Mouse (Mus musculus) megakaryocyte, adult 5-6 weeks (primary cell): Measurements from ENCODE around the gene Vangl1. TPM values are rescaled to one million over a fixed set of nuclear protein-coding genes. Genes with fewer than 3 reads are reported as not detected.
A peak's percentile ranks its signal among the peaks of the same experiment; 100 is the strongest.
"Not testable (repeated sequence)": the region's sequence is repeated elsewhere in the genome, so short reads cannot be mapped to it uniquely, and the experiment has no call there.

Experiments used
- ATAC-seq: 2 replicates; pipeline ENCODE4 v1.8.0; 2016; ENCODE audit warnings: mild to moderate bottlenecking, inconsistent platforms; ENCODE audit not compliant: poor library complexity, severe bottlenecking
- total RNA-seq, 2 experiments: library from RNA; stranded (forward) in 1 of 2; stranded (reverse) in 1 of 2; fragments of 153-499, 151-499 nt in 1 of 2; fragments of 221-1000, 200-1000 nt in 1 of 2; gene quantifications; 2 replicates each; pipeline versions ENCODE4 v1.2.3 to v1.2.4; 2015 to 2017

Vangl1 gene
- total RNA-seq, 2 experiments from 2014 or later, result 0.04 to 1.1 TPM

GRCm38 (mm10) chr3:102174118-102174865, 30.2 kb downstream of the Vangl1 start:
- no peak for ATAC-seq

DNA sequence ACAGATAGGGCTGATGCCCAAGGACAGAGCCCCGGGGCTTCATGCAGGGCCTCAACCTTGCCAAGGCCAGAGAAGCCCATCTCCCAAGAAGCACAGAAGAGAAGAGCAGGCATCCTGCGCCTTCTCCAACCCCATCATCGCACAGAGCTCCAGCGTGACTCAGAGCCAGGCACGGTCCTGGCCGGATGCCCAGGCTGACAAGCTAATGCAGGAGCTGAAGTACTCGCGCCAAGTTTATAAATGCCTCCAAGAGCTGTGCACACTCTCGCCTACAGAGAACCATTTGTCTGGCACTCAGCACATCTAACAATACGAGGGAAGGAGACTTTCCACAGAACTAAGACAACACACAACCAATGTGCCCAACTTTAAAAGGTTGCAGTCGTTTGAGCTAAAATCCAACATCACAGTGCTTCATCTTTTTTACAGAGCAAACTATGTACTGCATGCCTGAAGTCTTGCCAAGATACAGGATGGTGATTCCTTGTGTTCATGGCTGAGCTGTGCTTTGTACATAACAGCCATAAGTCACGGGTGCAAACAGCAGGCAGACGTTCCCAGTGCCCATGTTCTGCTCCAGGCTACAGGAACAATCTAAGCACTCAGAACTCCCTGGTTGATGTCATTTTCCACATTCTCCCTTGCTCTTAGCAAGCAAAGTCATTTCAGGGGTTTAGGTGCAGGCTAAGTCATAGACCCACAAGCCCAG, 35.1 kb downstream of the Vangl1 start:
- ATAC-seq, result no peak

GRCm38 (mm10) chr3:102167555-102168210, 36.8 kb downstream of the Vangl1 start:
- no peak for ATAC-seq

DNA sequence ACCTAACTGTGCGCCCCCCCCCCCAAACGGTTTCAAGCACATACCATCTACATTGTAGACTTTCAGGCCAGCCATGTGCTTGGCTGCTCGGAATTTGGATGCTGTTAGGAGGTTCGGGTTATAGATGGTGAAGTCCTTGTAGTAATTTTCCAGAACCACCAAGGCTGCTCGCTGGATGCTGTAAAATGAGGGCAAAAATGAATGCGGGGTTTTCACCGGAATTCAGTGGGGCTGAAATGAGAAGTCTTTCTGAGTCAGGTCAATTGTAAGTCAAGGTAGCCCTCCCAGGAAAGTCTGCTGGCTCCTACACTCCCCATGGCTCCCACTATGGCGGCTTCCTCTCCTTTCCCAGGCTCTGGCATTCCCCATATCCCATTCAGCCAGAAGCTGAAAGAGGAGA, 37.7 kb downstream of the Vangl1 start:
- no peak for ATAC-seq

DNA sequence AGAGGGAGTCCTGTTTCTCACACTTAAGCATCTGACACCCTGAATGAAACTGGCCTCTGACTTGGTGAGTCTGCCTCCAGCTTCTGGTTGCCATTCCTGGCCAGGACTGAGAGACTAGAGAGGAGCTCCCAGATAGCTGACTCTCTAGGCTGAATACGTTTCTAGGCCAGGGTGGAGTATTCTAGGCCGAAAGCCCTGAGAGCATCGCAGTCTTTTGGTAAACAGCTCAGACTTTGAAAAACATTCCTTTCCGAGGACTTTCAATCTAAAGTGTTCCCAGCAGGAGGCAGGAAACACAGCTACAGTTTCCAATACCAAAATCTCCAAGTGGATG, 38.2 kb downstream of the Vangl1 start:
- ATAC-seq, result no peak

GRCm38 (mm10) chr3:102165536-102166286, 38.8 kb downstream of the Vangl1 start:
- ATAC-seq, result peak; percentile 77

DNA sequence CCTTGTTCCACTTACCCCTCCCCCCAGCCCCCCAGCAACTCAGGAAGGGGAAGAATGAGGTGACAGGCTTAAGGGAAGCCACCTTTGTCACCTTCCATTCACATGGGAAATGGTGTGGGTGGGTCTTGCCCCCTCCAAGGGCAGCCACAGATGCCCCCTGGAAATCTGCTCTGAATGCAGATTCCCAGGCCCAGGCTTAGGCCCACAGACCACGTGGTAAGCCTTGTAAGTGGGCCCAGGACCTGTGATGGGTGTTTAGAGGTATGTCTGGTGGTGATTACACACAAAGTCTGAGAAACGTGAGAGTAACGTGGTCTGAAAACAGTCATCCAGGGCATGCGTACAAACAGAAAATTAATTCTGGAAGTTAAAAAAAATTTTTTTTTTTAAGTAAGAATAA, 39.6 kb downstream of the Vangl1 start:
- ATAC-seq, result no peak

DNA sequence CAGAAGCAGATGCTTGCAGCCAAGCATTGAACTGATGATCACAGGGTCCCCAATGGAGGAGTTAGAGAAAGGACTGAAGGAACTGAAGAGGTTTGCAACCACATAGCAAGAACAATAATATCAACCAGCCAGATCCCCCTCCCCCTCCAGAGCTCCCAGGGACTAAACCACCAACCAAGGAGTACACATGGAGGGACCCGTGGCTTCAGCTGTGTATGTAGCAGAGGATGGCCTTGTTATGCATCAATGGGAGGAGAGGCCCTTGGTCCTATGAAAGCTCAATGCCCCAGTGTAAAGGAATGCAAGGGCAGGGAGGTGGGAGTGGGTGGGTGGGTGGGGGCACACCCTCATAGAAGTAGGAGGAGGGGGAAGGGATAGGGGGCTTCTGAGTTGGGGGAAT, 40.6 kb downstream of the Vangl1 start:
- ATAC-seq, result not testable (repeated sequence)

DNA sequence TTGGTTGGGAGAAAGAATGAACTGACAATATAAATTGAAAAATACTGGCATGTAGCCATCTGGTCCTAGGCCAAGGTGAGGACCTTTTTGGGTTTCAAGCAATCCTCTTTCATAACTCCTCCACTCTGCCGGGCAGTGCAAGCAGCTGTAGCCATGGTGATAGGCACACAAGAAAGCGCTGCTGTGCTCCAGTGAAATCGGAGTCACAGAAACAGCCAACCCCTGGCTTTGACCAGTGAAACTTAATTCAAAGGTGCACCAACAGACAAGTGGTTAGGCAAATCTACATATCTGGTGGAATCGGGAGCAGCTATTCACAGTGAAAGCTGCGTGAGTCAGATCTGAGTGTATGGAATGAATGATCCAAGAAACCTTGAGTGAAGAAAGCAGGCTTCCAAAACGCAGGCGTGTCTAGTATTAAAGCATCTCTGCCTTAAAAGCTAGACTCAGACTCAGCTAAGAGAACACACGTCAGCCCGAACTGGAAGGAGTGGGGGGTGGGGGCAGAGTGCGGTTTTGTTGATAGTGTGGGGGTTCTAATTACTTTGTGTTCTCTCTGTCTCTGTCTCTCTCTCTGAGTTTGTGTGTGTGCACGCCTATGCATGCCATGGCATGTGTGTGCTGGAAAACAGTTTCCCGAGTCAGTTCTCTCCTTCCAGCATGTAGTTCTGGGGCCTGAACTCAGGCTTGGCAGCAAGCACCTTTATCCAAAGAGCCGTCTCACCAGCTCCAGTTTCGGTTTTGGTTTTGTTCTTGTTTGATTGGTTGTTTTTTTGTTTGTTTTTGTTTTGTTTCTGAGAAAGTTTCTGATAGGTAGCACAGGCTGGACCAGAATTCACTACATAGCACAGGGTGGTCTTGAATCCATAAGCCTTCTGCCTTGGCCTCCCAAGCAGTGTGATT, 44.8 kb downstream of the Vangl1 start:
- no peak for ATAC-seq

- ATAC-seq, result no peak
These were observed 45.6 kb downstream of the Vangl1 start for GRCm38 (mm10) chr3:102158759-102159422.

- ATAC-seq, result no peak
These were observed 46.8 kb downstream of the Vangl1 start for GRCm38 (mm10) chr3:102157652-102158051.

GRCm38 (mm10) chr3:102156737-102157136, 47.8 kb downstream of the Vangl1 start:
- no peak for ATAC-seq

DNA sequence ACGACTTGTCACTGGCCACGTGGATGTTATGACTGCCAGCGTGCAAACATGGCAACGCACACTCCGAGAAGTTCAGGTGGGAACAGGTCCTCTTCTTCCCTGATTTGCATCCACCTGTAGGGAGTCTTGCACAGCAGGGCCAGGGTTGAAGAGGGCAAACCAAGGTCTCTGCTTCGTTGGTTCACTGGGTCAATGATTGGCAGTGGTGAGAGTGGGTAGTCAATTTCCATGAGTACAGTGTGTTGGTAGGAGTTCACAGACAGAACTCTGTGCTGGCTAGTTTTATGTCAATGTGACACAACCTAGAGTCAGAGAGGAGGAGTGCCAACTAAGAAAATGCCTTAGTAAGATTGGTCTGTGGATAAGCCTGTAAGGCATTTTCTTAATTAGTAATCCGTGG, 50.4 kb downstream of the Vangl1 start:
- no peak for ATAC-seq

DNA sequence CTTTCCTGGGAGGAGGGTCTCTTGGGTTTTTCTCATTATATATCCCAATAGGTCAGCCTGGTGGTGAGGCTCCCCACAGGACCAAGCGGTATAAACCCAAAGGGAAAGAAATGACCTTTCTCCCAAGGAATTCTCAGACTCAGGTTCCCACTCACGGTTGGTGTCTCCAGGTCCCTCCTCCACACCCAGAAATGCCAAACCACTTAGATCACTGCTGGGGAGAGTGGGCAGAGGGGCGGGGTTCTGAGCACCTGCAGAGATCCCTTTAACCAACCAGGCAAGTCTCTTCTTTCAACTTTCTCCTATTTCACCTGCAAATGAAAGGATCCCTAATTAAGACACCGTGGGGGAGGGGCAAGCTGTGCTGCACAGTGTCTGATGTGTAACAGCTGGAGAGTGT, 51.6 kb downstream of the Vangl1 start:
- ATAC-seq, result no peak

- ATAC-seq, result no peak
These were observed 52.0 kb downstream of the Vangl1 start for GRCm38 (mm10) chr3:102152471-102152870.

GRCm38 (mm10) chr3:102151850-102152249, 52.6 kb downstream of the Vangl1 start:
- no peak for ATAC-seq

GRCm38 (mm10) chr3:102149941-102150340, 54.6 kb downstream of the Vangl1 start:
- no peak for ATAC-seq

- ATAC-seq, result no peak
These were observed 57.3 kb downstream of the Vangl1 start for GRCm38 (mm10) chr3:102147189-102147588.

DNA sequence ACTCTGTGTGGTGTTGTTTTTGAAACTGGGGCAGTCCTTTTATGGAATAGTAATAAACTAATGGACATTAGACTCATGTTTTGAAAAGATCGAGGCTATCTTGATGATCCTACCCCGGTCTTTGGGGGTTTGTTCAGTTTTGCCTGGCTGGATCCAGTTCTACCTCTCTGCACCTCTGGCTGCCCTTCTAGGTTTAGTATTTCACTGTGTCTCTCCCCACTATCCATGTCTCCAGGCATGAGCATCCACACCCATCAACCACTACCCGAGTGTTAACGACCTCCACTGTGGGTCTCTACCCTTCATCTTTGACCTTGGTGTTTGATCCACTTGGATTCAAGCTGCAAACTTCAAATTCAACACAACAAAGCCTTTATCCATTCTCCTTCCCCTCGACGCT, 58.1 kb downstream of the Vangl1 start:
- no peak for ATAC-seq
